Mouse (Mus musculus): Measurements from ENCODE around the gene Hnrnpc.

The Hnrnpc gene

DNA sequence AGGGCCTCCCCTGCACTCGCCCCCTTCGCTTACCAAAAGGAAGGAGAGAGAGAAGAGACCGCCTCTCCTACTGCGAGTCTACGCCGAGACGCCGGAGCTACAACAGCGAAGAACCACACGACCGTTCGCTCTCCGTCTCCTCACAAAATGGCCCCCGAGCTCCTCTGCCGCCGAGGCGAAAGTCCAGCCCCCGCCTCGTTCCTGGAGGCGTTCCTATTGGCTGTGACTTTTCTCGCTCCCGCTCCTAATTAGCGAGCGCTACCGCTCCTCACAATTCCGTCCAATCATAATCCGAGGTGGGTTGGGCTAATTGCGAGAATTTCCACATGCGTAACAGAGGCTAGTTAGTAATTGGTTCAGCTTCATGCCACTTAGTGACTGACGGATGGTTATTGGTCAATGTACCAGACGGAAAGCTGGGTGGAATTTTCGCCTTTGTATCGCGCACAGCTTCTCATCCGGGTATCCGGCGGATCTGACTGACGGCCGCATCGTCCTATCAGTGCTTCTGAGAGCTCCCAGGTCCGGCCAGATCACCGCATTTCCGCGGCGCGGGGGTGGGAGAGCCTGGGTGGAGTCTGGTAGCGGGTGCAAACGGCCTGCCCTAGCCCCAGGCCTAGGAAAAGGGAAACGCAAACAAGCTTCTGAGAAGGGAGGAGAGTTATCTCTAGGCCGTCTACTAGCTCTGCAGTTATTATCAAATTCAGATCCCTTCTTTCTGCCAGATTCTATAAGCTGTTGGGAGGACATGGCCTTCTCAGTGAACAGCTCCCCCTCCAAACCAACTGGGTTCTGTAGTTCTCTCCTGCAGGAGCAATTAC is at the start of gene Hnrnpc:
Gene Hnrnpc, minus strand, starts transcription at position 173 of the 821 bp plus-strand sequence.
- peak; percentile 100 for DNase-seq (ENCODE audit: low spot score)

DNA sequence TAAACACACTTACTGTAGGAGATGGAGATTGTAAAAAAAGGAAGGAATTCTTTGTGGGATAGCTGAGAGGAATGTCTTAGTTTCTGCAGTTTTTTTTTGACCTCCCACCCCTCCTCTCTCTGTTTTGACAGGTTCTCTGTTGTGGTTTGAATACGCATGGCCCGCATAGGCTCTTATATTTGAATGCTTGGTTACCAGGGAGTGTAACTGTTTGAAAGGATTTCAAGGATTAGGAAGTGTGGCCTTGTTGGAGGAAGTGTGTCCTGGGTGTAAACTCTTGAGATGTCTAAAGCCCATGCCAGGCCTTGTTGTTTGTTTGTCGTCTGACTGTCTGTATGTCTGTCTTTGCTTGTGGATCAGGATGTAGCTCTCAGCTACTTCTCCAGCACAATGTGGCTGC is 48.8 kb upstream of the Hnrnpc start:
- DNase-seq (ENCODE audit: low spot score): no peak

DNA sequence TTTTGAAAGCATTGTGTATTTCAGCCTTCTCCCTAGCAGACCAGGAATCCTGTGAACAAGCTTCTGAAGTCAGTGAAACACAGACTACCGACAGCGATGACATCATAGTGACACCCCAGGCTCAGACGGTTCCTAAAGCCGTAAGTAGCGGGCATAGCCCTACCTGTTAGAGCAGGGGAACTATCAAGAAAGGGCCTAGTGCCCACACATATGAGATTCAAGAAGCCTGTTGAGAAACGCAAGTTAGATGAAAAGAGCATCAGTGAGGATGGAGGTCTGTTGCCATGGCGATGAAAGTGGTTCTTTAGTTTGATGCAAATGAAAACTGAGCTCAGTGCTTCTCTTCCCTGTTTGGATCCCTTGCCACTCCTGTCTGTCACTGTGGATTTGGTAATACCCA is 48.4 kb upstream of the Hnrnpc start:
- no peak for DNase-seq (ENCODE audit: low spot score)

DNA sequence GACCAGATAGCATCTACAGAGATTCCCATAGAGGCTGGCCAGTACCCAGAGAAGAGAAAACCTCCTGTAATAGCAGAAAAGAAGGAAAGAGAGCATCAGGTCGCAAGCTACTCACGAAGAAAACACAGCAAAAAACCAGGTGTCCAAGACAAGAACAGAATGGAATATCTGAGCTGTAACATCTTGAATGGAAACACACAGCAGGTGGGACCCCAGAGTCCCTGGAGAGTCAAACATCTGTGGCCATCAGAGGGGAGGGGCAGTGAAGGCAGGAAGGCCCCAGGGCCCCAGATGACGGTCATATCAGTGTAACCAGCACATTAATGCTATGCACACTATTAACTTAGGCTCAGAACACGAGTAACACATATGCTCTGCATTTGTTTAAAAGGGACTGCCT is 46.1 kb upstream of the Hnrnpc start:
- no peak for DNase-seq (ENCODE audit: low spot score)

DNA sequence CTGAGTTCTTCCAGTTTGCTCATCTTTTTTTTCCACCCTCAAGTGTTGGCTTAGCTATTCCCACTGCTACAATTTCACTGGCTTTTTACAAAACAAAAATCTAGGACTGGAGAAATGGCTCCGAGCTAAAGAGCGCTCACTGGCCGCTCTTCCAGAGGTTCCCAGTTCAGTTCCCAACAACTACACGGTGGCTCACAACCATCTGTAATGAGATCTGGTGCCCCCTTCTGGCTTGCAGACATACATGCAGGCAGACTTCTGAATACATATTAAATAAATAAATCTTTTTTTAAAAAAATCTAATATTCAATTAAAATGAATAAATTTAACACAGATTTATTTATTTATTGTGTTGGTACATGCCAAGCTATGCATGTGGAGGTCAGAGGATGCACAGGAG is 42.7 kb upstream of the Hnrnpc start:
- no peak for DNase-seq (ENCODE audit: low spot score)

DNA sequence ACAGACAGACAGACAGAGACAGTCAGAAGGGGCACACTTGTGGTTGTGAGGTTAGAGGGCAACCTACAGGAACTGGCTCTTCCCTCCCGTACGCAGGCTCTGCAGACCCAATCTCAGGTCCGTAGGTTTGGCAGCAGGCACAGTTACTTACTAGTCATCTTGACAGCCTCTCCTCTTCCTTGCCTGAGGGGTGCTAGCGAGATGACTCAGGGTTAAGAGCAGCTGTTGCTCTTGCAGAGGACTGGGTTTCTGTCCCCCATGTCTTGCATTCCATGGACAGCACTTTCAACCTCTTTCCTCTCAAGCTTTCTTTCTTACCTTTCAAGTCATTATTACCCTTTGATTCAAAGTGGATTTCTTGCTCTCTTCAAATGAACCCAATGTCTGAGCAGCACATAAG is 40.3 kb upstream of the Hnrnpc start:
- DNase-seq (ENCODE audit: low spot score): no peak

DNA sequence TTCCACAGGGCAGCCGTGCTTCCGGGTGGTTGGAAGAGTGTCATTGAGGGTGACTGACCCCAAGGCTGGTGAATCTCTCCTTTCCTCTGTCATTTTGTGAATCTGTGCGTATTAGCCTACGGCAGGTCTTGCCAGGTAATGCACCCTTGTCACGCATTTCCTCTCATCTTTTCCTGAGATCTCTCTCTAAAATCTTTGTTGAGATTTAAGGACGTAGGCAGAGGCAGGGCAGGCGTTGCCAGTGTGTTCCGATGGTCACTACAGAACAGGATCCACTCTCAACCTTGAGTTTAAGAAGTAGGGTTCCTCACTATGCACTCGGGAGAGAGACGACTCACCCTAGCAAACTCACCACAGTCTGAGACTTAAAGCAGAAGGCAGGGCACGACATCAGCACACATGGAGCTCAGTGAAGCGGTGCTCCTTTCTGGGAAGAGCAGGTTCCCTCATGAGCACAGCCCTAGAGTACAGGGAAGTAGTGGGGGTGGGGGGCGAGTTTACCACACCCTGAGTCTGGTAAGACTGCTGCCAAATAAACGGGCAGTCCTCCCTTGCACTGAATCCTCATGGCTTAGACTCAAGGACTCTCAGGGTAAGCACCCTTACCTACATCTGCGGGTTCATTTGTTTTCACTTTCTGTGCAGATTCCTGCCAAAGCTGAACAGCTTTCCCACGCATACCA is 37.8 kb upstream of the Hnrnpc start:
- no peak for DNase-seq (ENCODE audit: low spot score)

DNA sequence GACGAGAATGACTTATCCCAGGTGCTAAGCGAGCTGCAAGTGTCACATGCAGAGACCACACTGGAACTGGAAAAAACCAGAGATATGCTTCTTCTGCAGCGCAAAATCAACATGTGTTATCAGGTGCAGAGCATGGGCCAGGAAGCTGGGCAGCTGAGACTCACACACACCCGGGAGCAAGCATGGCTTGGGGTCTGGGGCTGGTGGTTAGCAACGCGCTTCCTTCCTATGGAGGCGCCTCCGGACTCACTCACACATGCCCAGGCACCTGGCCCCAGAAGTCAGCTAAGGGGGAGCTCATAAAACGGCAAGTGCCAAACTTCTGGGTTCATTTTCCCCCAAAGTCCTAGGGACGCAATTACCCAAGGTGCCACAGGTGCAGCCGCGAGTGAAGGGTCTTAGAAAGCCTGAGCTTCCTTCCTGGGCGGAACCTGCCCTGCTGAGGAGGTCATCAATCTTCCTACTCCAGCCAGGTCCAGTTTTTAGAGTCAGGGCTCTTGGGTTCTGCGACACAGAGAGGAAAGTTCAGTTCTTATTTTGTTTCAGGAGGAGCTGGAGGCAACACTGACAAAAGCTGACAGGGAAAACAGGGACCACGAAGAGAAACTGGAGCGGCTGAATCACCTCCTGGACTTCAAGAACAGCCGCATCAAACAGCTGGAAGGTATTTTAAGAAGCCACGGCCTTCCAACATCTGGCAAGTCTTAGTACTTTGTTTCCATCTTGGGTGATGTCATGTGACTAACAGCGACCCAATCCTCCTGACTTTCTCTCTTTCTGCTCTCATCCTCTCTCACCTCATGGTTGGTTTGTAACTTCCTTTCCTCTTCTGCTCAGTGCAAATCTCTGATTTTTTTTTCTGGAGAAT is 37.0 kb upstream of the Hnrnpc start:
- DNase-seq (ENCODE audit: low spot score): no peak

DNA sequence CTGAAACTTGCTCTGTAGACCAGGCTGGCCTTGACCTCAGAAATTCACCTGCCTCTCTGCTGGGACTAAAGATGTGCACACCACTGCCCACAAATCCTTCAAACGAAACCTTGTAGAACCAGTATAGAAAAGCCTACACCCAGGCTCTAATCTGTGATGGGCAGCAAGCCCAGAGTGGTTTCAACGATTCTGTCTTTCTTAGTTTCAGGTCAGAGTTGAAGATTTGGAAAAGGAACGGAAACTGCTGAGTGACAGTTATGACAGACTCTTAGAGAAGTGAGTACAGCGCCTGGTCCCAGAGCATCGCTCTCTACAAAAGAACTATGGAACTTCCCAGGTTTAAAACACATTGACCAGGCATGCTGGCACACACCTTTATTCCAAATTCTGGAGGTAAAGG is 29.8 kb upstream of the Hnrnpc start:
- DNase-seq (ENCODE audit: low spot score): no peak

DNA sequence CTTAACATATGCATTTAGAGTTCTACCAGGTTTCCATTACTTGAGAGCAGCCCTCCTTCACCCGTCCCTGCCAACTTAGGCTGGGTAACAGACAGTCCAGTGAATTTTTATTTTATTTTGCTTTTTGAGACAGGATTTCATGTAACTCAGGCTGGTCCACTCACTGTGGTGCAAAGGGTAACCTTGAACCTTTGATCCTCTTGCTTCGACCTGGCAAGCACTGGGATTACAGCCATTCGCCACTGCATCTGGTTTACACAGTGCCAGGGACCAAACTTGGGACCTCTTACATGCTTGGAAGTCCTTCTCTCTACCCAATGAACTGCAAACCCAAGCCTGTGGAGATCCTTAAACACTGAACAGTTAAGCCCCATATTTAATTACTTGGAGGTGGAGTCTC is 20.8 kb upstream of the Hnrnpc start:
- no peak for DNase-seq (ENCODE audit: low spot score)

DNA sequence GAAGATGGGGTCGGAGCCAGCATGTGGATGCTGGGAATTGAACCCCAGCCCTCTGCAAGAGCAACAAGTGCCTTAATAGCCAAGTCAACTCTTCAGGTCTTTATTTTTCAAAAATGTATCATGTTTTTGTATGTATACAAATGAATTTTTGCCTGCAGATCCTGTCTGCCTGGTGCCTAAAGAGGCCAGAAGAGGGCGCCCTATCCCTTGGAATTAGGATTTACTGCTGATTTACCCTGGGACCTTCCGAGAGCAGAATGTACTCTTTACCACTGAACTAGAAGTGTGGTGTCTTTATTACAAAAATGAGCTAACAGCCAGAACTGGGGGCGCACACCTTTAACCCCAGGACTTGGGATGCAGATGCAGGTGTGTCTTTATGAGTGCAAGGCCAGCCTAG is 20.1 kb upstream of the Hnrnpc start:
- DNase-seq (ENCODE audit: low spot score): peak; percentile 62

DNA sequence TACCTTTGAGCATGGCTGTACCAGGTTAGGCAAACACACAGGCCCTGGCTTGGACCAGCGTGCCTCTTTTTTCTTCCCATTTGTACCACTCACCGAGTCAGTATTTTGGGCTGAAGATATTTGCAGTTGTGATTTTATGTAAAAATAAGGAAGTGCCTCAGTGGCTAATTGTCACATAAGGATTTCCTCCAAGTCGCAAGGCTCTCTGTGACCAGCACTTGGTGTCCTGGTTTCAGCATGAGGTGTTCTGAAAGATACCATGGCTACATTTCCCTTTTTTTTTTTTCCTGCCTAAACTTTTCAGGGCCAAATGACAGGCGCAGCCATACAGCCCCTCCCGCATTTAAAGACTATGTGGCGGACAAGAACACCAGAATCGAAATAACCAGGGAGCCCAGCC is 16.3 kb upstream of the Hnrnpc start:
- no peak for DNase-seq (ENCODE audit: low spot score)

DNA sequence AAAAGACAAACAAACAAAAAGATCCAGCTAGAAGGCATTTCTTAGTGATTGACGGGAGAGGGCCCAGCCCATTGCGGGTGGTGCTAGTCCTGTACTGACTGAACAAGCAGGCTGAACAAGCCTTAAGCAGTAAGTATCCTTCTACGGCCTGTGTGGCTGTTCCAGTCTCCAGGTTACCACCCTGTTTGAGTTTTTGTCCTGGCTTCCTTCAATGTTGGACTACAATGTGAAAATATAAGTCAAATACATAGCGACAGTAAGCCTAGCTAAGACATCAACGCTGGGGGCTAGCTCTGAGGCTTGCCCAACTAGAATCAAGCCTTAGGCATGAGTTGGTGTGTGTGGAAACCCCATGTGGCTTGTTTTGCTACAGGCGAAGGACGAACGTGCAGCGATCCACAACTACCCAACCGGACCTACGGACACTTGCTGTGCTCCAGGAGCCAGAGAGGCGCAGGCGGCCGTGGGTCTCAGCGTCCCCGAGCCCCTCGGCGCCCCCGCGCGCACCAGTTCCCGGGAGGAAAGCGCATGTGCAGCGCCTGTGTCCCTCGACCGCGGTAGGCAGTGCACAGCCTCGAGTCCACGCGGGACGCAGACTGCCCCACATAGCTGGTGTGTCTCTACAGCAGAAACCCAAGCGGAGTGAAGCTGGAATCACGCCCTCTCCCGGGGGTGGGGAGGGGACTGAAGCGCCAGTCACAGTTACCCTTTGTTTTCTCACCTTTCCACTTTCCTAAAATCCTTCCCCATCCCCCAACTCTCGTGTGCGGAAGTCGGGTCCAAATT is 15.2 kb upstream of the Hnrnpc start:
- DNase-seq (ENCODE audit: low spot score): peak; percentile 54

DNA sequence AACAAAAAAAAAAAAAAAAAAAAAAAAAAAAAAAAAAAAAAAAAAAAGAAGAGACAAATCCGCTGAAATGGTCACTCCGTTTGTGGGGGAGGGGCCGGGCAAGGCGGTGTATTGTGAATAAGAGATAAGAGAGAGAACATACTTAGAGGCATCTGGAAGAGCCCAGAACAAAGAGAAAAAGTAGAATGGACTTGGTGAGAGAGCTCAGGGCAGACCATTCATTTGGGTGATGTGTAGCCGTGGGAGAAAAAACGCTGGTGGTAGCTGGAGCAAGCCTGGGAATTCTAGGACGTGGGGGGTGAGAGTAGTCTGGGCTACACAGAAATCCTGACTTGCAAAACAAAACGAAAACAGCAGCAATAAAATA is 14.6 kb upstream of the Hnrnpc start:
- DNase-seq (ENCODE audit: low spot score): no peak

DNA sequence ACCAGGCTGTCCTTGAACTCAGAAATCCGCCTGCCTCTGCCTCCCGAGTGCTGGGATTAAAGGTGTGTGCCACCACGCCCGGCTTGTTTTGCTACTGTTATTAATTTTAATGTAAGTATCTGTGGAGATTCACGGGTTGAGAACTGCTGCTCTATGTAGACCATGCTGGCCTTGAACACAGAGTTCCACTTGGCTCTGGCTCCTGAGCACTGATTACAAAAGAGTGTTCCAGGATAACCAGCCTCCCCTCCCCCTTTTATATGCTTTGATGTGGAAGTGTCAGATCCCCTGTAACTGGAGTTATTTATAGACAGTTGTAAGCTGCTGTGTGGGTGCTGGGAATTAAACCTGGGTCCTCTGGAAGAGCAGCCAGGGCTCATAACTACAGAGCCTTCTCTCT is 13.4 kb upstream of the Hnrnpc start:
- DNase-seq (ENCODE audit: low spot score): no peak

DNA sequence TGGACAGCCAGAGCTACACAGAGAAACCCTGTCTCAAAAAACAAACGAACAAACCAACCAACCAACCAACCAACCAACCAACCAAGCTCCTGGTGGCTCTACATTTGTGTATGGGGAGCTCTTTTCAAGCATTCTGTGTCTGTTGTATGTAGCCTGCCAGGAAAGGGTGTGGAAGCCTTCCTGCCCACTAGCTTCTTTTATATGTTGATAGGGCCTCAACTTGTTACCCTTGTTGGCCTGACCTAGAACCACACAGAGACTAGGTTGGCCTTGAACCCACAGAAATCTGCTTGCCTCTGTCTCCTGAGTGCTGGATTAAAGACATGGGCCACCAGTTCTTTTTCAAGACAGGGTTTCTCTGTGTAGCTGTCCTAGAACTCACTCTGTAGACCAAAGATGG is 10.3 kb upstream of the Hnrnpc start:
- DNase-seq (ENCODE audit: low spot score): no peak

DNA sequence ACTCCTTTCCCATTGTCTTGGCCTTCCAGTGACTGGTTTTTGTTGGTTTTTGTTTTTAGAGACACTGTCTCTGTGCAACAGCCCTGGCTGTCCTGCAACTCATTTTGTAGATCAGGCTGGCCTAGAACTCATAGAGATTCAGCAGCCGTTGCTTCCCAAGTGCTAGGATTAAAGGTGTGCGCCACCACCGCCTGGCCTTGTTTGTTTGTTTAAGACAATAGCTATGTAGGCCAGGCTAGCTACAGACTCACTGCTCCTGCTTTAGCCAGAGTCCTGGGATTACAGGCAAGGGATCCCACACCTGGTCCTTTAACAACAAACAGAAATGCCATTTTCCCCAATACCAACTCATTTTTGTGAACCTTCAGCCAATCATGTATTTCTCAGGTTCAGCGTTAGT is 6.5 kb upstream of the Hnrnpc start, which contains the start of gene Rpgrip1:
Gene Rpgrip1, plus strand, starts transcription at position 359 of the 400 bp plus-strand sequence.
- DNase-seq (ENCODE audit: low spot score): no peak

DNA sequence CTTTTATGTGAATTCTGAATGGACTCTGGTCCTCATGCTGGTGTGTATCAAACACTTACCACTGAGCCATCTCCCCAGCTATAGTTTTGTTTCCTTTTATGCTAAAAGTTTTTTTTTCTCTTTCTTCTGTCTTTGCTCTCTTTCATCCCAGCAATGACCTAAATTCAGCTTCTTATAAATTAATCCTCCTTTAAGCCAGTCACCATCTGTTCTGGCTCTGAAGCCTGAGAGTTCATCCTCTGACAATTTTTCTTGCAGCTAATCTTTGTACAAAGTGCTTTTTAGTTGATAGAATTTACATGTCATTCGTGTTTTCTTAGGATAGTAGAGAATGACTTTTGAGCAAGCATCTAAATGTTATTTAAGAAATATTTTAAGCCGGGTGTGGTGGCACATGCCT is 4.2 kb upstream of the Hnrnpc start:
- DNase-seq (ENCODE audit: low spot score): no peak

DNA sequence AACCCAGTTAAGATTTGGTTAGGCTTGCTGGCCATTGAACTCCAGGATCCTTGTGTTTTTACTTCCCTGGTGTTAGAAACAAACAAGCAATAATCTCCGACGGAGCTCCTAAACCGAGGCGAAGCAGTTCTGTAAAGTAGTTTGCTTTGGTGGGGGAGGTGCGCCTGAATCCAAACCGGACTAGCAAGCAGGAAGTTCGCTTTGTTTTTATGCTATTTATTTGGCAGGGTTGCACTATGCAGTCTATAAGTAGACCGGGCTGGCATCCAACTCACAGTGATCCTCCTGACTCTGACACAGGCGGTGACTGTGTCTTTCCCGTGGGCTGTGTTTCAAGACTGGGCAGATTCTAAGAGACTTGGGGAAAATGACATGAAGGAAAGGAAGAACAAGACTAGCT is 2.9 kb upstream of the Hnrnpc start:
- peak; percentile 37 for DNase-seq (ENCODE audit: low spot score)

DNA sequence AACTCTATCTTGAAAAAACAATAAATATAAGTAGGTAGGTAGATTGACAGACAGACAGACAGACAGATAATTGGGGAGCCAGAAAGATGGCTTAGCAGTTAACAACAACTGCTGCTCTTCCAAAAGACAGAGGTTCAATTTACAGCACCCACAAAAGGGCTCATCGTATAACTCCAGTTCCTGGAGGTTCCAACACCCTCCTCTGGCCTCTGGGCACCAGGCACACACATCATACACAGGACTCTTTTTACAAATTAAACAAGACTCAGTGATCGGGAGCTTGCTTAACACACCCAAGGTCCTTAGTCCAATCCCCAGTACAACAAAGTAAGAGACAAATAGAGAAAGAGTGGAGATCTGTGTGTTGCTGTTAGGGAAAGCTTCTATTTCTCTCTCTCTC is 1.5 kb upstream of the Hnrnpc start:
- no peak for DNase-seq (ENCODE audit: low spot score)

DNA sequence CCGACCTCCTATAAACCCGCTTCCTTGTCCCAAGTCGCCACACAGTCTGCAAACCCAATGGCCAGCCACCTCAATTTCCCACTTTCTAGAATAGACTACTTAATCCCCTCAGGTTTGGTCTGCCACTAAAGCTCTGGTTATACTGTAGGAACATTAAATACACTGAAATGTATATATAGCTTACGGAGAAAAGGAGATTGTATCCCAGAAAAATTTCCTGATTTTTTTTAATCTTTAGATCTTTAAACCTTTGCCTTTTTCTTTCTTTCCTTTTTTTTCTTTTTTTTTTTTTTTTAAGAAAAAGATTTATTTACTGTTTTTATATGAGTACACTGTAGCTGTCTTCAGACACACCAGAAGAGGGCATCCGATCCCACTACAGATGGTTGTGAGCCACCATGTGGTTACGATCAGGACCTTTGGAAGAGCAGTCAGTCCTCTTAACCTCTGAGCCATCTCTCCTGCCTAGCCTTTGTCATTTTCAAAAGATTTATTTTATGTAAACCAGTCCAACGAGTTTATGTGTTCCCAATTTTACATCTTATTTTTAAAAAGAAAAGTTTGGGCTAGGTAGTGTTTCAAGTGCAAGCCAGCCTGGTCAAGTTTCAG is 953 bp upstream of the Hnrnpc start:
- DNase-seq (ENCODE audit: low spot score): no peak

DNA sequence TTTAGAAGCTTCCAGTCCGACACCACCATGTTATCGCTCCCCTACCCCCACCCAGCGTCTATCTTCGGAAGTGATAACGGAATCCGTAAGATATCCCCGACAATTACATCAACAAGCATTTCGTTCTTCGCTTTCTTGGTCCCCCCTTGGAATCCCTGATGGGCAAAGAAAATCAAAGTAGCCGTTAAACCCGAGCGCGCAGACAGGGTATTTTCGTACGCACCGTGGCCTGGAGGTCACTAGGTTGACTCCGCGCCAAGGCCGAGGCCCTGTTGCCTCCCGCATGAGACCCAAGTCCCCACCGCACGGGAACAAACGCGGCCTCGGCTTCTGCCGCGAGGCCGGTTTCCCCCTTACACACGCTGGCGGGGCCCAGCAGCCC is 363 bp downstream of the Hnrnpc start:
- no peak for DNase-seq (ENCODE audit: low spot score)

Measured in urinary bladder, postnatal 25 days (tissue).